Mouse (Mus musculus) cerebellum, adult 2 months (tissue): ENCODE data around the gene Alkbh2.

Source experiments
- CTCF ChIP-seq: fragments of 200-500 bp; IDR thresholded peaks from 2 replicates; pipeline ENCODE4 v1.5.1; 2011; ENCODE audit warnings: low read depth, mild to moderate bottlenecking, control low read depth, low read length, moderate library complexity, borderline replicate concordance; ENCODE audit not compliant: insufficient read depth
- POLR2A ChIP-seq: fragments of 200-500 bp; IDR thresholded peaks from 2 replicates; pipeline ENCODE4 v1.6.1; 2011; ENCODE audit warnings: low read length, control low read depth, borderline replicate concordance; ENCODE audit not compliant: insufficient read depth

GRCm38 (mm10) chr5:114154765-114155164, 26.7 kb upstream of the Alkbh2 start:
- TF ChIP-seq CTCF: no peak
- TF ChIP-seq POLR2A: no peak
